Mouse (Mus musculus) right cerebral cortex, postnatal 14 days (tissue): ENCODE measurements at regions not wholly inside any gene's neighbourhood (a gene's known extent, or its start where the extent isn't known, plus 50 kb on each side); places are given as distances from the start of the nearest gene placed in this dataset.

ENCODE experiments used
- DNase-seq: peaks from one replicate; pipeline ENCODE4 v3.0.0; 2022

DNA sequence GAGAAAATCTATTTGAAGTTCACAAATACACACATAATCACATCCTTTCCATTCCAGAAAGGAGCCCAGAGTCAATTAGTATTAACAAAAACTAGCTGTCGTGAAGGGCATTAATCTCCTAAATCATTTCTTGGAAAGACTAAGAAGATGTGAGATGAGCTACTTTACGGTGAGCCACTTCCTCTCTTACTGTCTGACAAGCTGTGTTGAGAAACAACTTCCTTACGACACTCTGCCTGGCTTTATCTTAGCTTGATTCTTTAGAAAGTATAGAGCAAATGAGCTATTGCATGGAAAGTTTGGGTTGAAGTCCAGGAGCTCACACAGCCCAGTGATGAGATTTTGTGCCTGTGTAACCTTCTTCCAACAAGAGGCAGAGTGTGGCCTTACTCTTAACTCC is 85.2 kb upstream of the Tmem150c start:
- no peak for DNase-seq

DNA sequence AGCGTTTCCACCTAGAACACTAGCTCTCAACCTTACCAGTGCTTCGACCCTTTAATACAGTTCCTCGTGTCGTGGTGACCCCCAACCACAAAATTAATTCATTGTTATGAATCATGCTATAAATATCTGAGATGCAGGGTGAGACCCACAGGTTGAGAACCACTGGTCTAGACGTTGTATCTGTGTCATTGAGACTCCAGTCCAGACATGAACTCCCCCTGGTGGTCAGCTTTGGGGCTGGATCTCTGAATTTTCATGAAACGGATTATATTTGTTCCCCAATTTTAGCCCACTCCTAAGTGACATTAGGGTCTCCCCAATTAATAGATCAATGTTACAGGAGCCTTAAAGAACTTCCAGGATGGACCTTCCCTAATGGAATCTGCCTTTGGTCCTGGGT is 81.3 kb upstream of the Tmem150c start:
- DNase-seq, result peak; percentile 42

DNA sequence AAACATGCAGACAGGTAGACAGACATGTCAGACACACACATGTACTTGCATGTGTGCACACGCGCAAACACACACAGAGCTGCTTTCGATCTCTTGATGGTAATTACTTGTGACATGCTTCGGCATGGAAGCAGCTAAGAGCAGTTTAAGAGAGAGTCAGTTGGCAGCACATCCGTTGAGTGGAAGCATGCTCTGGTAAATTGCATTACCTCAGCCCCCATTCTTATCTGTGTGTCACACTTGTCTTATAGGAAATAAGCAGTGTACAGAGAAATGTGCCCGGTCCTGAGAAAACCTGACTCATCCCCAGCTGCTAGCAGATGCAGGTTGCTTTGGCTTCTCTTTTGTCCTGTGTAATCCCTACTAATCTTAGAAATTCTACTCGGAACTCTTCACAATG is 80.0 kb upstream of the Tmem150c start:
- DNase-seq, result no peak

DNA sequence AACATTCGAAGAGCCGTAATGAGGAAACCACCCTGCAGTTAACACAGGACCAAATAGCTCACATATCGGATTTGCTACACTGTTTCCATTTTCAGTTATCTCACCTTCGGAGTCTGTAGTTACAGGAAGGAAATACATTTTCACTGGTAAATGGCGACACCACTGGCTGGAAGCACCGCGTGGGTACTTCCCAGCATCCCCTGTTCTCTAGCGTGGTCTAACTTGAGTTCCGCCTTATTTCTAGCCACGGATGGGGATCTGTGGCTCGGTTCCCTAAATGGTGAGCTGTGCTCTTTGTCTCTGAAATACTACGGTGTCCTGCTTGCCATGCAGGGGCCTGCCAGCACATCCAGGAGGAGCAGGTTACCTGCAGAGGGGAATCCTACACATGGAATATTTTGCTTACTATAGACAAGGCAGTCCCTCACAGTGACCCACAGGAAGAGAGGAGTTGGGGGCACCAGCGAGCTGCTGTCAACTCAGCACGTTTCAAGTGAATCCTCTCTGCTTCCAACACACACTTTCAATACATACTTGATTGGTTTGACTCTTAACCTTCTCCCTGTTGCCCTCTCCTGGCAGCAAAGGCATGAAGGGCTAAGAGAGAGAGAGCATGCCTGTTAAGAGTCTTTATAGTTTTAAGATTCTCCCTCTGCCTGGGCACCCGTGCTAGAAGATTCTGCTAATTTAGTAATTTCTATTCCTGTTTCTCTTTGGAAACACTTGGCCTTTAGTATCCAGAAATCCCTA is 78.9 kb upstream of the Tmem150c start:
- no peak for DNase-seq

DNA sequence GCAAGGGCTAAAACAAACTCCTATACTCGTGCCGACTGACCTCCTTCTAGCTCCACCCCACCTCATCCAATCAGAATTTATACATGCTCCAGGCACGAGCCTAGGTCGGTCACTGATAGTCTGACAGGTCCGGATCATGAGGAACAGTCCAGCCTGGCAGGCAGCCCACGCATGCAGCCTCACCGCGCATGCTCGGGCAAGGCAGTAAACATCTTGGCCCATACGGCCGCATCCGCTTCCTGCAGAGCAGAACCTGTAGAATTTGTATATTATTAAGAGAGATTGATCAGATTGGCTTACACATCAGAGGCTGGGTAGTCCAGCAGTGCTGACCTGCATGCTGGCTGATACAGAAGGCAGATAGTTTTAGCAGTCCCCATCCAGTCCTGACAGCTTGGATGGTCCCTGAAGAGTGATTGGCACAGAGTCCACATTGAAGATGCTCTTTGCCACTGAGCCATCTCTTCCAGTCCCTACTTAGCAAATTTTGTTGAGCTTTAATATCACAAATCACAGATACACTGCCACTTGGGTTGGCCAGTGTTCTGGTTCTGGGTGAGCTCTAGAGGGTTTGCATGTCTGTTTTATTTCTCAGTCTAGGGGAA is 78.2 kb upstream of the Tmem150c start:
- DNase-seq, result no peak

DNA sequence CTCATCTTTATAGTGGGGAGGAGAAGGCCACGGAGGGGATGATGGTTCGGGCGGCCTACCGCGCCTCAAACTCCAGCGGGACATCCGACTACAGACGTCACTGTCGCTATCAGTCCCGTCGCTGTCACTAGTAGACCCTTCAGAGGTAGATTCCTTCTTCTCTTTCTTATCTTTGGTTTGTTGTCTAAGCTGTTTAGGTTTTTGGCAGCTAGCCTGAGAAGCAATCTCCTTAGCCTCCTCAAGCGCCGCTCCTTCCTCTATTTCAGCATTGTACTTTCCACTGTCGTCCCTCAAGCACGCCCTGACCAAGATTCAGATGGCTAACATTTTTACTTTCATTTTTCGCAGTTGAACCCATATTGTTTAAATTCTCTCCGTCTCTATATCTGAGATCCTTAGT is 76.7 kb upstream of the Tmem150c start:
- DNase-seq, result no peak

DNA sequence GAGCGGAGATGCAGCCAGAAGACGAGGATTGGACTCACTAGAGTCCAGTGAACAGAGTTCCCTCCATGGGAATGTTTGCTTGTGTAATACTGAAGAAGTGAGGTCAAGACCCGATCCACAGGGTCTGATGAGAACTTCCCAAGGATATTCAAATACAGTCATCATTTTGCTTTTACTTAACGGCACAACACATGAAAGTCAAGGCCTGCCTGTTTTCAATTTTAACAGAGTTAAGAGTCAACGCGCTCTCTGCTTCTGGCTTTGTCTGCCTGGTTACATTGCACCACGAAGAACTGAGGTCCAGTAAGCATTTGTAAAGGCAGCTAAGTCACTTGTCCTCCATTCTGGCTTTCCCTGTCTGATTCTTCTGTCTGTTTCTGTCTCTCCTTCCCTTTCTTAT is 72.5 kb upstream of the Tmem150c start:
- no peak for DNase-seq

DNA sequence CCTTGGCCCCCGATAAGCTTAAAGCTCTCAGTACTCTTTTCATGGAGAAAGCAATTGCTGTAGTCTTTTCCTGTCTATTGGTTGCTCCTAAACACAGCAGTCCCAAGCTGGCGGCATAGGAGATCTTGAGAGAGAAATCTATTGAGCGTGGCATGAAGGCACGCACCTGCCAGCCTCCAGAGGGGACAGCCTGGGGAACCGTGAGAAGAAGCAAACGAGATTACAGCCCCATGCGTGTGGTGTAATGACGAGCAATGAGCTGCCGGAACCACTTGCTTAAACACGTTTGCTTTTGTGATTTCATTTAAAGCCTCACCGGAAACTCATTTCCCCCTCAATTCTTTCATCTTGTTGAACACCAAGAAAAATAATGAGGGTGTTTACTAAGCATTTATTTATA is 72.0 kb upstream of the Tmem150c start:
- DNase-seq, result no peak

DNA sequence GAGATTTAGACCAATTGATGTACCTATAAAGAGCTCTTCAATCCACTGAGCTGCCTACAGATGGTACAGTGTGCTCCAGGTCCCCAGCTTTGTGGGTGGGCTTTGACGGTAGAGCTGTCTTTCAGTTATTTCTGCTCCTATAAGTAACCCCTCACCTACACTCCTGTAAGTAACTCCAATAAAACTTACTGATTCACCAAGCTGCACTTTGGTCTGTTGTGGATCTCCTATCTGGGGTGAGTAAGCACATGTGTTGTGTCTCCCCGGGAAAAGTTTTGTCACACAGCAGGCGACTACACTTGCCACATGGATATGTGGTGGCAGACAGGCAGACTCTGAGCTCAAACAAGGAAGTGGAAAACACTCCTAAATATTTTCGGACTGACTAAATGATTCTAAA is 70.4 kb upstream of the Tmem150c start:
- no peak for DNase-seq

DNA sequence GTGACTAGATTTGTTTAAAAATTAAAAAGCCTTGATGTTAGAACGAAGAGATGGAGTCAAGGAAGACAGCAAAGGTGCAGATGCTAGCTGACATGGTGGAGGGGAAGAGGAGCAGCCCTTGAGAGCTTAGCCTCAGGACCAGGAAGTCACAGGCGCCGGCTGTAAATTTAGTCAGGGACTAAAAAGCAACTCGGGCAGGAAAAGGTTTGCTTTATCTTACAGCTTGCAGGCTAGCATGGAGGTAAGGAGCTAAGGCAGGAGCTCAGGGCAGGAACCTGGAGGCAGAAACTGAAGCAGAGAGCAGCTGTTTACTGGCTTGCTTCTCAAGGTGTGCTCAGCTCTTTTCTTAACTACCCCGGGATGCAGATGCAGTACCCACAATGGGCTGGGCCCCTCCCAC is 68.3 kb upstream of the Tmem150c start:
- no peak for DNase-seq

DNA sequence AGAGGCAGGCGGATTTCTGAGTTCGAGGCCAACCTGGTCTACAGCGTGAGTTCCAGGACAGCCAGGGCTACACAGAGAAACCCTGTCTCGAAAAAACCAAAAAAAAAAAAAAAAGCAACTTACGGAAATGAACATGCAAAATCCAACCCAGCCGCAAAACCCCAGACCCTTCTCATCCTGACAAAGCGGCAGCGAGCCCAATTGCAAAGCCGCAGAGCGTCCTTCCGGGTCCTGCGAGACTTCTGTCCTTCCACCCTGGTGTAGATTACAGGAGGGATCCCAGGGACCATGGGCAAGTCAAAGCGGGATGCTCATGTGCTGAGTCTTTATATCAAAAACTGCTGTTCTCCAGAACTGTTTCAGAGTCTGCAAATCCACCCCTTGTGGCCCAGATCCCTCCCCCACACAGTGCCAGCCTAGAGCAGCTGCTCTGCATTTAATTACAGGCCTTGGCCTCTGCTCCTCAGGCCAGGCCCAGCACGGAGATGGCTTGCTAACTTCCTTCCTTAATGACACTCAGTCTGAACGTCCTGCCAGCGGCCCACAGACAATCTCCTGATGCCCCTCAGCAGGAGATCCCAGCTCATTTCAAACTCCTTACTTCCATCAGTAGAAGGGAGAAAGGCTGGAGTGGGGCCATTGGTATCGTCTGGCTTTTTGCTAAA is 67.1 kb upstream of the Tmem150c start:
- no peak for DNase-seq

DNA sequence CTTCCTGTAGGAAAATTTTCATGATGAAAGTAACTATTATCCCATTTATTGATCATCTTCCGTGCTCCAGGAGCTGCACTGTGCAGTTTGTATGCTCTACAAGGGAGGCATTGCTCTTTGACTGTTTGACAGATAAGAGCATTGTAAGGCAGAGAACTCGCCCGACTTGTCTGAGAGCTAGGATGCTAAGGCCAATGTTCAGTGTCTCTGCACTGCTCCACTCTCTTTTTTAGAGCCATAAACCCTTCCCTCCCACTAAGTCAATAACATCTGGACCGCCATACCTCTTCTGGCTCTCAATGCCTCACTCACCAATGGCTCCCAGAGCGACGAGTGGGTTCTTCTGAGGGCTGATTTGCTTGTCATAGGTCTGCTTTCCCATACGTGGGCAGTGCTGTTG is 65.9 kb upstream of the Tmem150c start:
- DNase-seq, result no peak

DNA sequence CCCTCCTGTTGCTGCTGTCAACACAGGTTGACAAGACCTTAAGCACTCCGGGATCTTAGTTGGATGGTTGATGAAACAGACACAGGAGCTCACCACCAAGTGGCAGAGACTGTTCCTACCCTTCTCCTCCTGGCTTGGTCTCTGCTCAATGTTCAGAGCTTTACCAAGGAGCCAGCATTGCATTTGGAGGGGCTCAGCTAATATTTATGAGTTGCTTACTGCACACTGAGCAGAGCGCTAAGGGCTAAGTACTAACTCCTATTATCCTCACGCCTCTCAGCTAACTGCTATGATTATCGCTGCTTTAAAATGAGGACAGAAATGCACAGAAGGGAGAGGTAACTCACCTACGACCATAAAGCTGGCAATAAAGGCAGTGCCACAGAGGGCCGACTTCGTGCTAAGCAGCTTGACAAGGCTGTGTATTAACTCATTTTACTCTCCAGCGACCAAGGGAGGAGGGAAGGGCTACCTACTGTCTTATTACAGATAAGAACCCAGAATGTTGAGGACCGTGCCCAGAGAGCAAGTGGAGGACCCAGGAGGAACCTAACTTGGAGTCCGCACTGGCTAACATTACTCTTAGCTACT is 65.3 kb upstream of the Tmem150c start:
- no peak for DNase-seq

DNA sequence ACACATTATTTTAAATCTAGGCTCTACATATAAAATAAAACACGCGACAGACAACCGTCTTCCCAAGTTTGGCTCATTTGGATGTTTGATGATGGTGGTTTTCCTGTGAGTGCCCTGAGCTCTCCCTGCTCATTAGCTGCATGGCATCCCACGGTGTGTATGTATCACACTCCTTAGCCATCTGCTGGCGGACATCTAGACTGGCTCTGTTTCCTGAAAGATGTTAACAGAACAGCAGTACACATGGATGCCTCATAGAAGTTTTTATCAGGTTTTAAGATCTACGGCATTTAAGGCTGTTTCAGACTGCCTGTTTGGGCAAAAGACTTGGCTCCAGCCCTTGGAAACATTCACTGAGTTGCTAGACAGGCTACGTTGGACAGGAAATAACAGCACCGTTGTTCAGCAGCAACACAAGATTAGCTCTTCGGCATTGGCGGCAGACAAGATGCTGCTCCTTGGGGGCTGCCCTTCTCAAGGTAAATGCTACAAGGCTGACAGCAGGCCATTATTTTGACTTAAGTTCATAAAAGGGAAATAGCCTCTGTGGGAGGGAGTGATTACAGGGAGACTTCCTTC is 61.5 kb upstream of the Tmem150c start:
- no peak for DNase-seq

DNA sequence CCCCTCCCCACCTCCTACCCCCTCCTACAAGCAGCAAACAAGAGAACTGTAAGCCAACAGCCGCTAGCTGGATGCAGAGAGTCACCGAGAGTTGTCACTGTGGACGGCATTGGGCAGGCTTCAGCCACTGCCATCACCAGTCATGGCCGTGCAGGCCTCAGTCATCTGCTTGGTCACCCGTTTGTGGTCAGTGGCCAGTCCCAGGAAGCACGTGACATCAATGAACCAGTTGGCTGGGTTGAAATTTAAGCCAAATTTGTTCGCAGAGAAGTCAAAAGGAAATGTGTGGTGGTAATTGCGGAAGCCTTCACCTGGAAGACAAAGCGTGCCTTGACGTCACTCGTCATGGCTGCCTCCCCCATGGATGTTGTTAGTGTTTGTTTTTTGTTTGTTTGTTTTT is 60.7 kb upstream of the Tmem150c start:
- DNase-seq, result no peak

DNA sequence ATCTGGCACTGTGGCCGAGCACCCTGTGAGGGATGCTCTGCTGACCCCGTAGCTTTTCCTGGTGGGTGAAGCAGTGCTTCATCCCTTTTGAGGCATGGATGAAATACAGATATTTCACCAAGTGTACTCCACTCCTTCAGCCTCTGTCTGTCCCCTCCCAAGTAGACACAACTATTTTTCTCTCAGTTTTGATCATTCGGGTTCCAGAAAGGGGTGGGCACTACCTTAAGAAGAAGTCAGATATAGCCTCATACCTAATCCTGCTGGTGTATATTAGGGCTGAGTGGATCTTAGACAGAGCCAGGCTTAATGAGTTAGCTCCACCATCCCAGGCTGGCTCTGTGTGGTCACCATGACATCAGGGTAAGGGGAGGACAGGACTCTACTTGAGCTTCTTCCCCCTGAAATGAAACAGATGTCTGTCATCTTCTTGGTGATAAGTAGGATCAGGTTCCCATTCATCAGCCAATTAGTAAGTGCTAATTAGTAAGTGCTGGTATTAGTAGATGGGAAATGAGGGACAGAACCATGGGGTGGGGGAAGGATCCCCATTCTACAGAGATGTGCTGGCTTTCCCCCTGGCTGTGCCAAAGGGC is 58.7 kb upstream of the Tmem150c start:
- no peak for DNase-seq

DNA sequence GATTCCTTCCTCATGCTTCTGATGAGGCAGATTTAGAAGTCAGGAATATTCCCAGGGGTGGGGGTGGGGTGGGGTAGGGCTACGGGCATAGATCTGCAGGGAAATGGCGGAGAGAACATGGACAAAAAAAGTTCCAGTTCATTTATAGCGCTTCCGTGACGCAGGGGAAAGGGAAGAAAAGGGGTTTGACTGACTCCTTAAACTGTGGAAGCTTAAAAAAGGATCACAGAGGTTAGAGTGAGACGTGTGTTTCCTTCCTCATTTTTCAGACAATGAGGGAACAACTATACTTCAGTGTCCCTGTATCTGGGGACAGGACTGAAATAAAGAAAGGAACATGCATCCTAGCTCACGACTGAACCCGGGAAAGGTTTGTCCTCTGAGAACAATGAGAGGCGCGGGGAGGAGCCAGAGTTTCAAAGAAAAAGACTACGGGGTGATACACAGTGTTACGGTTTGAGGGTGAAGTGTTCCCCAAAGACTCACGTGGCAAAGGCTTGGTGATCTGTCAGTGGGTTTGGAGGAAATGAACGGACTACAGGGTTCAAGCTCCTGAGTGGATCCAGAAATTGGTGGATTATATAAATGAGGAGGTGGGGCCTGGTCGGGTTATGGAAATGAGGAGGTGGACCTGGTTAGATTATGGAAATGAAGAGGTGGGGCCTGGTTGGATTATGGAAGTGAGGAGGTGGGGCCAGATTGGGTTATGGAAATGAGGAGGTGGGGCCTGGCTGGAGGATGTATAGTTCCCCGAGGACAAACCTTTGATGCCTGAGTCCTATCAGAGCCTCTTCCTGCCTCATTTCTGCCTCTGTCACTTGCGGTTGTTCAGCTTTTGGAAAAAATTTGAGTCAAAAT is 57.8 kb upstream of the Tmem150c start:
- no peak for DNase-seq

DNA sequence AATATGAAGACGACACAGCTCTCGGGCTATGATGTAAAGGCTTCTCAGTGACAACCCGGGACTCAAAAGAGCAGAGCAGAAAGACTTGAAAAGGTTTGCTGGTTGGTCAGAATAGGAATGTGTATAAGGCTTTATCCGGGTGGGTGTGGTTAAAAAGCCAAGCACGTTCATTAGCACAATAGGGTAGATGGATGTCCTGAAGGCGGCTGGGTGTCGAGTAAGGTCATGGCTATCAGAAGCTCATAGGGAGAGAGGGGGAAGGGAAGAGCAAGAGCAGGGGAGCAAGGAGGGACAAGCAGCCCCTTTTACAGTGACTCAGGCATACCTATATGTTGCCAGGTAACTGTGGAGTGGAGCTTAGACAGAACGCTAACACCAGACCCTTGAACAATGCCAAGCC is 54.3 kb upstream of the Tmem150c start:
- DNase-seq, result no peak

DNA sequence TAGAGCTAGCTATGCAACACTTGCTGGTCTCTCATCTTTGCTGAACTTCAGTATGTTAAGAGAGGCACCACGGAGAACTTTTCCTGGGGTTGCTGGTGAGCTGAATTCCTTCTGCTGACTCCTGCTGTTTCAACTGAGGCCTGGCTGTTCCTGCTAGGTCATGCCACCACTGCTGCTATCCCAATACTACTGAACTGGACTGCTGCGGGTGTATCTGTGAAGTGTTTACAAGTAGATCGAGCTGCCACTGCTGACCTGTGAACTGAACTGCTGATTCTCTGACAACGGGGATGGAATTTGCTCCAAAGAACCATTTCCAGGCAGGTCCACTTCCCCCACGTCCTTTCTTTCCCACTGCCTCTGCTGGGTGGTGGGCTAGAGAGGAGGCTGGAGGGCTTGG is 51.1 kb upstream of the Tmem150c start:
- DNase-seq, result no peak
